Mouse (Mus musculus) hindbrain, embryonic 12.5 days (tissue): Measurements from ENCODE around the gene Cap2. TPM values are rescaled to one million over a fixed set of nuclear protein-coding genes. Genes with fewer than 3 reads are reported as not detected.

ENCODE experiments used
- ATAC-seq: fragments of 200-750 bp; cut with Nextera tagmentation; 2 replicates; pipeline ENCODE4 v1.8.0; 2017; ENCODE audit warnings: moderate TSS enrichment; ENCODE audit not compliant: low FRiP score
- H3K27ac ChIP-seq: fragments of 300-500 bp; sonication (generic); 2 replicates; pipeline ENCODE4 v1.5.1; 2016; ENCODE audit warnings: mild to moderate bottlenecking
- H3K27me3 ChIP-seq: fragments of 300-500 bp; sonication (generic); 2 replicates; pipeline ENCODE4 v1.6.1; 2016; ENCODE audit warnings: mild to moderate bottlenecking
- H3K36me3 ChIP-seq: fragments of 300-500 bp; sonication (generic); 2 replicates; pipeline ENCODE4 v1.6.1; 2016; ENCODE audit warnings: mild to moderate bottlenecking
- H3K4me1 ChIP-seq: fragments of 300-500 bp; sonication (generic); 2 replicates; pipeline ENCODE4 v1.6.1; 2016
- H3K4me2 ChIP-seq: fragments of 300-500 bp; sonication (generic); replicated peaks from 2 replicates; pipeline ENCODE4 v1.6.1; 2016; ENCODE audit warnings: mild to moderate bottlenecking
- H3K4me3 ChIP-seq: fragments of 300-500 bp; sonication (generic); 2 replicates; pipeline ENCODE4 v1.5.1; 2016; ENCODE audit warnings: mild to moderate bottlenecking
- H3K9ac ChIP-seq: fragments of 300-500 bp; sonication (generic); 2 replicates; pipeline ENCODE4 v1.6.1; 2016; ENCODE audit warnings: mild to moderate bottlenecking, moderate library complexity
- H3K9me3 ChIP-seq: fragments of 300-500 bp; sonication (generic); replicated peaks from 2 replicates; pipeline ENCODE4 v1.6.1; 2016; ENCODE audit warnings: mild to moderate bottlenecking
- WGBS: fragments of 180-500 bp; shearing (Covaris S2); methylation state at CpG from one replicate; pipeline ENCODE4 v1.1.7; 2016; 5-methylcytosine and 5-hydroxymethylcytosine counted together
- polyA plus RNA-seq: library from polyadenylated mRNA; unstranded; fragments of >200 nt; fragmentation: Nextera tagmentation; extraction: Ambion mirVana; gene quantifications from 2 replicates; pipeline ENCODE4 v1.2.1, GENCODE M21; 2016

Gene Cap2
- polyA plus RNA-seq, 1 experiment from 2014 or later: 9.4 TPM

DNA sequence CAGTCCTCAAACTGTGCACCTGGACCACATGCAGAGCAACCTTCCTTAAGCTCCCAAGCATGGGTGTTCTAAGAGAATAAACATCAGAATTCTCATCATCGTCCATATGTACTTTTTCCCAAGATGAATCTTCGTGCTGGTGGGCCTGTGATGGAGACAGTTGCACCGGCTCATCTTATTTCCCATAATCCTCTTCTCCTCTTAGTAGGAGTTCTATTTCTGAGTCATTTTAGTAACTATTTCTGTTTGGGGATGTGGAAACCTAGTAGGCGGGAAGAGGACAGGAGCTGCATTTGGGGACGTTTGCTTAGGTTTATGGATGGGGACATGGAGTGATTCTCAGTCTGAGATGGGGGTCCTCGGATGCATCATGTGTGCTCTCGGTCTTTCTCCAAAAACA, 8.8 kb downstream of the Cap2 start:
- Histone ChIP-seq H3K27me3 (no peaks in the 10 kb centered on the region), H3K9ac (no peak overlapping the region), H3K36me3 (no peaks in the 10 kb centered on the region), H3K27ac (no peak overlapping the region), H3K4me1 (no peaks in the 10 kb centered on the region), H3K9me3 (no peaks in the 10 kb centered on the region), H3K4me3 (no peak overlapping the region), H3K4me2 (no peak overlapping the region)
- WGBS: 93% methylated on average over 7 of the region's 7 CpGs
- no peak for ATAC-seq

DNA sequence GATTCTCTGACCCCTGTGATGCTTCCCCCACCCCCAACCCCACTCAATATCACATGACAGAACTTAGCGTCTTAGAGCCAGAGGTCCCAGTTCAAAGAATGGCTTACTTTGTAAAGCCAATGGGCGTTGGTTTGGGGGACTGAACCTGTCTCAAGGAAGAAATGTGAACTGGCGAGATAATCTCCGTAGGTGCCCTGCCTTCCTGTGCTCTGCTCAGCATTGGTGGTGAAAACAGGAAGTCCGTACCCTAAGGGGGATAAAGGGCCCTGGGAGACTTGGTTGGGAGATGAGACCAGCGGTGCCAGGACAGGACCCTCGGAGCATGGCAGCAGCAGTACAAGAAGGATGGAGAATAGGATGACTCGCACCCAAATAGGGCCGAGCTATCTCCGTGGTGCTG, 12.8 kb downstream of the Cap2 start:
- no peaks in the 10 kb centered on the region for H3K27me3 ChIP-seq
- H3K4me3 ChIP-seq: no peak overlapping the region
- H3K4me2 ChIP-seq: no peak overlapping the region
- H3K36me3 ChIP-seq: no peaks in the 10 kb centered on the region
- no peaks in the 10 kb centered on the region for H3K4me1 ChIP-seq
- H3K9ac ChIP-seq: no peak overlapping the region
- no peaks in the 10 kb centered on the region for H3K9me3 ChIP-seq
- no peak for ATAC-seq
- no peak overlapping the region for H3K27ac ChIP-seq
- WGBS: 93% methylated on average over 10 of the region's 10 CpGs

DNA sequence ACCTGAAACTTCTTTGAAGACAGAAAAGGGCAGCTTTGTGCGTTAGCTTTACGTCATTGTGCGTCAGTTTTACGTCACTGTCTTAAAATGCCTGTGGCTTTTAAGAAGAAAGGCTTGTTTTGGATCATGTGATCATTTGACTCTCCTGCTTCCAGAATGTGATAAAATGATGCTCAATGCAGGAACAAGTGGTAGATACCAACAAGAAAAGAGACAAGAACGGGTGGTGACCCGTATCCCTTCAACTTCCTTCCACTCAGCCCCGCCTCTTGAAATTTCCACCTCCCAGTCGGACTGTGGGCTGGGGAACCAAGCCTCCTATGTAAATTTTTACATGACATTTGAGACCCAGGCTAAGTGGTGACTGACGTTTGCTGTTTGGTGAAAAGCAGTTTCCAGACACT, 13.5 kb downstream of the Cap2 start:
- Histone ChIP-seq H3K9ac (no peak overlapping the region), H3K27me3 (no peaks in the 10 kb centered on the region), H3K36me3 (no peaks in the 10 kb centered on the region), H3K4me3 (no peak overlapping the region), H3K27ac (no peak overlapping the region), H3K4me1 (no peaks in the 10 kb centered on the region), H3K9me3 (no peaks in the 10 kb centered on the region), H3K4me2 (no peak overlapping the region)
- ATAC-seq: no peak
- WGBS: 78% methylated on average over 9 of the region's 9 CpGs

DNA sequence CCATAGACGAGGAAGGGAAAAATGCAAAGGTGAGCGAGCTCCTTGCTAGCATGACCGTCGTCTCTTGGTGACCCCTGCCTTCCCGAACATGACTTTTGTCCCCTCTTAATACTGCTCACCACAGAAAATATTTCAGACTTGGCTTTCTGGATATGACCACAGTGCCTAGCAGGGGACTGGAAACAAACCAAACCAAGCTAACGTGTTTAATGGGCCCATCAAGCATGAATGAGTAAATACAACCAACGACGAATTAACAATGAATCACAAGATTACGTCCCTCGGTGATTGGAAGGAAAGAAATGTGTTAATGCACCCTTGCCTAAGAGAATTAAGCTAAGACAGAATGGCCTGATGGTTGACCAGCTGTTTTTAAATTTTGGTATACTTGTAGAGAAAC, 13.9 kb downstream of the Cap2 start:
- H3K36me3 ChIP-seq: no peaks in the 10 kb centered on the region
- no peaks in the 10 kb centered on the region for H3K9me3 ChIP-seq
- H3K9ac ChIP-seq: no peak overlapping the region
- 57% methylated on average over 10 of the region's 10 CpGs for WGBS
- H3K4me1 ChIP-seq: no peaks in the 10 kb centered on the region
- no peak overlapping the region for H3K4me3 ChIP-seq
- ATAC-seq: no peak
- H3K27me3 ChIP-seq: no peaks in the 10 kb centered on the region
- H3K27ac ChIP-seq: no peak overlapping the region
- H3K4me2 ChIP-seq: no peak overlapping the region

DNA sequence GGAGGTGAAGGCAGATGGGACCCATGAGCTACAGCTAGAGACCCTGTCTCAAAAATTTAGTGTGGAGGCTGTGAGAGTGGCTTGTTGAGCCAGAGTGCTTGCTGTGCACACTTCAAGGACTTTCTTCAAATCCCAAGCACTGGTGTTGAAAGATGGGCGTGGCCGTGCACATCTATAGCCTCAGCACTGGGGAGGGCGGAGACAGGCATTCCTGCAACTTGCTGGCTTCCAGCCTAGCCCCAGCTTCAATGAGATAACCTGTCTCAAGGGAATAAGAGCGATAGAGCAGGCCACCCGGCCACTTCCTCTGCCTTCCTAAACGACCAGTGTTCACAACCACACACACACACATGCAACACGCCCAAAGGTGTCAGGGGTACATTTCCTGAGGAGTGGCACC, 14.5 kb downstream of the Cap2 start:
- no peak for ATAC-seq
- H3K36me3 ChIP-seq: no peaks in the 10 kb centered on the region
- WGBS: 72% methylated on average over 7 of the region's 7 CpGs
- H3K4me3 ChIP-seq: no peak overlapping the region
- no peaks in the 10 kb centered on the region for H3K27me3 ChIP-seq
- H3K27ac ChIP-seq: no peak overlapping the region
- no peaks in the 10 kb centered on the region for H3K9me3 ChIP-seq
- no peak overlapping the region for H3K9ac ChIP-seq
- no peaks in the 10 kb centered on the region for H3K4me1 ChIP-seq
- no peak overlapping the region for H3K4me2 ChIP-seq

DNA sequence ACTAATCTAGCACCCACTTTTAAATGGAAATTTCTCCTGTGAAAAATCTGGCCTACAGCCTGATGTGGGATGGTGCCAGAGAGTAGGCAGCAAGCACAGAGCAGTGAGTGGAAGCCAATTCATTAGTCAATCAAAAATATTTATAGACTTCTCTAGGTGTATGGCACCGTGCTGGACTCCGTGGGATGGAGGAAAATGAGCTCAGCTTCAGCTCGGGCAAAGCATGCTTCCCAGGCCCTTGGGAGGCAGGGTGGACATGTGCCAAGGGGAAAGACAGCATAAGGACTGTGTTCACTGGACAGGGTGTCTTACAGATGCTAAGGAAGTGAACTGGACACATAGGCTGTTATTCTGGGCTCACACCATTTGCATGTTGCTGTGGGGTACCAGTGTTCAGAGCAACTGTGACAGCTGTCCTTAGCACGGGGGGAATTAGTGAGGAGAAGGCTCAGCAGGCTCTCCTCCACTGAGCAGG, 15.6 kb downstream of the Cap2 start:
- no peaks in the 10 kb centered on the region for H3K4me1 ChIP-seq
- WGBS: 81% methylated on average over 4 of the region's 4 CpGs
- H3K9ac ChIP-seq: no peak overlapping the region
- no peak overlapping the region for H3K4me3 ChIP-seq
- H3K4me2 ChIP-seq: no peak overlapping the region
- no peak for ATAC-seq
- H3K27ac ChIP-seq: no peak overlapping the region
- no peaks in the 10 kb centered on the region for H3K27me3 ChIP-seq
- no peaks in the 10 kb centered on the region for H3K9me3 ChIP-seq
- H3K36me3 ChIP-seq: no peaks in the 10 kb centered on the region

DNA sequence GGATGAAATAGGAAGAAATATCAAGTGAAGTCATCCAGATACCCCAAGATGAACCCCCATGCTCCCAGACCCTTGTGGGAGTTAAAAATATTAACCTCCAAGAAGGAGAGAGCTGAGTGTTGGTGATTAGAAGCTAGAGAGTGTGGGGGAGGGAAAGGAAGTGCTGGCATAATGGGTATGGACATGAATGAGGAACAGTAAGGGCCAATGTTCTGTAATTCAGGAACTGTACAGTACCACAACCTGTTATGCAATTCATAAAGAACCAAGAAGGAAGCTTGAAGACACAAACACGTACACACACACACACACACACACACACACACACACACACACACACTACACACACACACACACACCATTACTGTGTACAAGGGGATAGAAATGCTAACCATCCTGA, 19.8 kb downstream of the Cap2 start:
- H3K27me3 ChIP-seq: no peaks in the 10 kb centered on the region
- H3K27ac ChIP-seq: no peak overlapping the region
- H3K9ac ChIP-seq: no peak overlapping the region
- H3K9me3 ChIP-seq: no peaks in the 10 kb centered on the region
- H3K4me3 ChIP-seq: no peak overlapping the region
- no peak overlapping the region for H3K4me2 ChIP-seq
- peaks cover 4% of the 10 kb centered on the region; the same call in 1 of the 2 replicates for H3K4me1 ChIP-seq
- 86% methylated on average over 1 of the region's 1 CpGs for WGBS
- no peaks in the 10 kb centered on the region for H3K36me3 ChIP-seq
- ATAC-seq: no peak

DNA sequence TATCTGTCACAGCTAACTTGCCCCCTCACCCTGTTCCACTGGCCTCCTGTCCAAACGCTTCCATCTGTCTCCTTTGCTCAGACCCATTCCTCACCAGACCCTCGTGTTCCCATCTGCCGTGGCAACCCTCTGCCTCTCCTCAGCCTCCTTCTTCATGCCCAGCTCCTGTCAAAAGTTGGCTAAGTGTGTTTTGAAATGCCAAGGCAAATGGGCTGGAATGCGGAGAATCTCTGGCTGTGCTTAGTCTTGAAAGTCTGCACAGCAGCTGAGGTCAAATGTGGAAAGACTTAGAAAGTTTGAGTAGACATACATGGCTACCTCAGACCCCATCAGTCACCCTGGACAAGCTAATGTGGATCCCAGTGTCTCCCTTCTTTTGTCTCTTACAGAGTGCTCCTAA, 21.1 kb downstream of the Cap2 start:
- no peaks in the 10 kb centered on the region for H3K27me3 ChIP-seq
- H3K4me2 ChIP-seq: no peak overlapping the region
- no peaks in the 10 kb centered on the region for H3K9me3 ChIP-seq
- peaks cover 4% of the 10 kb centered on the region; the same call in 1 of the 2 replicates for H3K4me1 ChIP-seq
- ATAC-seq: no peak
- H3K36me3 ChIP-seq: no peaks in the 10 kb centered on the region
- no peak overlapping the region for H3K4me3 ChIP-seq
- no peak overlapping the region for H3K27ac ChIP-seq
- H3K9ac ChIP-seq: no peak overlapping the region
- 72% methylated on average over 4 of the region's 4 CpGs for WGBS

DNA sequence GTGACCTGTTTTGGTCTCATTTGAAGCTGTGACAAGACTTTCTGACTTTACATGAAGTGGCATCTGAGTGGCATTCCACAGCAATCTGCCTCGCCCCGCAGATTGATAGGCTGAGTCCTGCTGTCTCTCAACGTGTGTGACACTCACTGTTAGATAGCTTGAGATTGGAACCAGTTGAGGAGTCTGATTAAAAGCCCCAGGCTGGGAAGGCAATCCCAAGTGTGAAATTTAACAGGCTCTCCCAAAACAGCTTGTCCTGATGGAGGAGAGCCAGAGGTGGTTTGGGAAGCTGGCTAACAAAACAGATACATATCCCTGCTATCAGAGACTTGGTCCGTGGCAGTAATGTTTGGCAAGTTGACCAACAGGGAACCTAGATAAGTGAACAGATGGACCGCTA, 21.6 kb downstream of the Cap2 start:
- no peaks in the 10 kb centered on the region for H3K9me3 ChIP-seq
- no peak overlapping the region for H3K27ac ChIP-seq
- peaks cover 4% of the 10 kb centered on the region; the same call in 1 of the 2 replicates for H3K4me1 ChIP-seq
- no peak overlapping the region for H3K4me3 ChIP-seq
- H3K36me3 ChIP-seq: no peaks in the 10 kb centered on the region
- no peak overlapping the region for H3K9ac ChIP-seq
- 71% methylated on average over 5 of the region's 5 CpGs for WGBS
- no peaks in the 10 kb centered on the region for H3K27me3 ChIP-seq
- no peak overlapping the region for H3K4me2 ChIP-seq
- ATAC-seq: no peak

DNA sequence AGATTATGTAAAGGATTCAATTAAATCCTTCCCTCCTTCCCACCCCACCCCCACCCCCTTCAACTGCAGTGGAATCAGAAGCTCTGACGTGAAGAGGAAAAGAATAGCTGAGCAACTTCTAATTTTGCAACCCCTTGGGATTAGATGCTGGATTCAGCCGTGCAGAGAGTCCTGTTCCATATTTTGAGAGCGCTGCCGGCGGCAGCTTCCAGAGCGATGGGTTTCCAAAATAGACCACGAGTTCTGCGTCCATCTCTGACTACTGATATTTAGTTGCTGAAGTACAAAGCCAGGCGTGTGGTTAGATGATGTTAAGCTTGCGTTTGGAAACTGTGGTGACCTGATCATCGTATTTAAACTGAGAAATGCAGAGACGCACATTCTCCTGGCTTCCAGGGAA, 22.1 kb downstream of the Cap2 start:
- no peak for ATAC-seq
- Histone ChIP-seq H3K36me3 (no peaks in the 10 kb centered on the region), H3K4me2 (no peak overlapping the region), H3K27ac (no peak overlapping the region), H3K9me3 (no peaks in the 10 kb centered on the region), H3K4me3 (no peak overlapping the region), H3K4me1 (peaks cover 4% of the 10 kb centered on the region; the same call in 1 of the 2 replicates), H3K9ac (no peak overlapping the region), H3K27me3 (no peaks in the 10 kb centered on the region)
- WGBS: 82% methylated on average over 12 of the region's 12 CpGs

DNA sequence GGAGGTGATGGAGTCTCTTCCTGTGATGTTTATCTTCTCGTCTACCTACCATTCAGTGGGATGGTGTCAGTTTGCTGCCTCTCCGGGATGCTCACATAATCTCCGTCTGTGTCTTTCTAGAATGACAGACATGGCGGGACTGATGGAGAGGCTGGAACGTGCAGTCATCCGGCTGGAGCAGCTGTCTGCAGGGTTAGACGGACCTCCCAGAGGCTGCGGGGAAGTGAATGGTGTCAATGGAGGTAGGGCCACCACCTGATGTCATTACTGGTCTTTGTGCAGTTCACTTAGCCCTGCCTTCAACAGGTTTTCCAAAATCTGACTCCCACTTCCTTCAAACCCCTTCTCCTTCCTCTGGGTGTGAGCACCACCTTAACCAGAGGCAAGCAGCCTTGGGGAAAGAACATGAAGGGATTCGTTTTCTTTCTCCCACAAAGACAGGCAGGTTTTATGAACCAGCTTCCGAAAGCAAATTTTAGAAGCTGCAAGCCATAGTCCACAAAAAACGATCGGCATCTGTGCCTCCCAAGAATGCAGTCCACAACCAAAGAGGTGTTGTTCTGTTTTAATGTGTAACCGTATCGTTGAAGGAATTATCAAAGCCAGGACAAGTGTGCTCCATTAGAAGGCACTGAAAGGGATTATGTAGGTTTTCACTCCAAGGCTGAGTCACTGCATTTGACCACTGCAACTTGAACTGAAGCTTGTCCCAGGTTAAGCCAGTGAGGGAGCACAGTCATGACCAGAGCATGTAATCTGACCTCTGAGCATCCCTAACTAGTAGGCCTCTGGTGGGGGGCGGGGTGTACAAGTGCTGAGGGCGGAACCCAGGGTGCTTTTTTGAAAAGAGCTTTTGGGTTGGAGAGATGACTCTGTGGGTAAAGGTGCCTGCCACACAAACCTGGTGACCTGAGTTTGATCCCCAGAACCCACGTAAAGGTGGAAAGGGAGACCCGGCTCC, 23.9 kb downstream of the Cap2 start:
- Histone ChIP-seq H3K27me3 (no peaks in the 10 kb centered on the region), H3K4me3 (no peak overlapping the region), H3K4me2 (no peak overlapping the region), H3K9me3 (no peaks in the 10 kb centered on the region), H3K36me3 (no peaks in the 10 kb centered on the region), H3K9ac (no peak overlapping the region), H3K27ac (no peak overlapping the region), H3K4me1 (peaks cover 4% of the 10 kb centered on the region; the same call in 1 of the 2 replicates)
- 89% methylated on average over 18 of the region's 18 CpGs for whole genome bisulfite sequencing
- ATAC-seq: no peak

DNA sequence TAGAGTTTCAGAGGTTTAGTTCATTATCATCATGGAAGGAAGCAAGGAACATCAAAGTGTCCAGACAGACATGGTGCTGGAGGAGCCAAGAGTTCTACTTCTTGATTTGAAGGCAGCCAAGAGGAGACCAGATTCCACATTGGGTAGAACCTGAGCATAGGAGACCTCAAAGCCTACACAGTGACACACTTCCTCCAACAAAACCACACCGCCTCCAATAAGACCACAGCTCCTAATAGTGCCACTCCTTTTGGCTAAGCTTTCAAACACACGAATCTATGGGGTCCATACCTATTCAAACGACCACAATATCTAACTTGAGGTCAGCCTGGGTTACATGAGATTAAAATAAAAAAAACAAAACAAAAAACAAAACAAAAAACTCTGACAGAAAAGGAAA, 25.0 kb downstream of the Cap2 start:
- H3K9me3 ChIP-seq: no peaks in the 10 kb centered on the region
- ATAC-seq: no peak
- peaks cover 4% of the 10 kb centered on the region; the same call in 1 of the 2 replicates for H3K4me1 ChIP-seq
- no peaks in the 10 kb centered on the region for H3K36me3 ChIP-seq
- H3K9ac ChIP-seq: no peak overlapping the region
- H3K4me3 ChIP-seq: no peak overlapping the region
- 81% methylated on average over 3 of the region's 3 CpGs for WGBS
- H3K4me2 ChIP-seq: no peak overlapping the region
- H3K27ac ChIP-seq: no peak overlapping the region
- H3K27me3 ChIP-seq: no peaks in the 10 kb centered on the region

DNA sequence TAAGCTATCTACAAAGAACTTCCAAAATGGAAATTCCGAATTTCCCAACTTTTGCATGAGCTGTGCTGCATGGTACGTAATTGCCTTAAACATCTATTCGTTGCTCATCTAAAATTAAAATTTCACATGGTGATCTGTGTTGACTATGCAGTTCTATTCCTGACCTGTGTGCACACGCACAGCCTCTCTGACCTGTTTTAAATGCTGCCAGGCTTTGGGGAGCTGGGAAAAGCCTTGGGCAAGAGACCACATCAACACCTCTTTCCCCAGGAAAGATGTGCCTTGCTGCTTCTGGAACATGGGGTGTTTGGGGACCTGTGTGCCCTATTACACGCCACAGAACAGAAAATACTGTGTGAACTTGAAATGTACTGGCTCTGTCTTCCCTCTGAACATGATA, 25.7 kb downstream of the Cap2 start:
- no peak for ATAC-seq
- H3K4me1 ChIP-seq: peaks cover 4% of the 10 kb centered on the region; the same call in 1 of the 2 replicates
- WGBS: 87% methylated on average over 5 of the region's 5 CpGs

More for the DNA sequence above, 25.7 kb downstream of the Cap2 start:
- Histone ChIP-seq H3K9me3 (no peaks in the 10 kb centered on the region), H3K4me3 (no peak overlapping the region), H3K36me3 (no peaks in the 10 kb centered on the region), H3K27me3 (0 out of 2 replicates have a peak, but pooled peaks cover 2% of the 10 kb centered on the region), H3K4me2 (no peak overlapping the region), H3K27ac (no peak overlapping the region), H3K9ac (no peak overlapping the region)
